Comparison of ENCODE assay signal across 18 mouse cellular contexts in genomic region chr19:23886169-23886568, GRCm38 (mm10).
"Had no signal": no experiment of that assay in that cellular context is flagged by ENCODE, and none has a peak within 500 bp of the region (broad histone marks: within the 10 kb centered on the region; RNA-seq: fewer than 3 reads in every experiment).

No protein-coding gene starts in this region.

- H3K4me1 ChIP-seq: lung, embryonic 15.5 days; megakaryocyte, embryonic 14.5 days; midbrain, embryonic 13.5 days; midbrain, embryonic 15.5 days; stomach, embryonic 15.5 days had no signal

- H3K4me2 ChIP-seq: lung, embryonic 15.5 days; midbrain, embryonic 11.5 days; midbrain, embryonic 13.5 days; midbrain, embryonic 15.5 days; neural tube, embryonic 13.5 days; stomach, embryonic 15.5 days had no signal

- H3K36me3 ChIP-seq: lung, embryonic 15.5 days; midbrain, embryonic 13.5 days; midbrain, embryonic 15.5 days; neural tube, embryonic 13.5 days; stomach, embryonic 15.5 days had no signal

- H3K4me3 ChIP-seq: lung, embryonic 15.5 days; megakaryocyte, embryonic 14.5 days; midbrain, embryonic 13.5 days; midbrain, embryonic 15.5 days; neural tube, embryonic 13.5 days; stomach, embryonic 15.5 days had no signal

- H3K27me3 ChIP-seq: midbrain, embryonic 15.5 days had no signal

- H3K9ac ChIP-seq: liver, postnatal 0 days; lung, embryonic 15.5 days; midbrain, embryonic 13.5 days; midbrain, embryonic 15.5 days; neural tube, embryonic 13.5 days; stomach, embryonic 15.5 days had no signal

- DNase-seq: liver, postnatal 0 days; lung, adult 2 months; lung, postnatal 14 days; lung, postnatal 36 days; right cerebral cortex, postnatal 14 days; thymus, adult 2 months; thymus, postnatal 25 days; thymus, postnatal 4 days had no signal

- ATAC-seq: liver, postnatal 0 days; lung, postnatal 0 days; midbrain, embryonic 13.5 days; midbrain, embryonic 15.5 days had no signal

- H3K9me3 ChIP-seq: lung, embryonic 15.5 days; midbrain, embryonic 13.5 days; midbrain, embryonic 15.5 days; neural tube, embryonic 13.5 days; stomach, embryonic 15.5 days had no signal

- H3K27ac ChIP-seq: lung, embryonic 15.5 days; macrophage; midbrain, embryonic 13.5 days; midbrain, embryonic 15.5 days; neural tube, embryonic 13.5 days; stomach, embryonic 15.5 days; stomach, postnatal 0 days had no signal
